Mouse (Mus musculus) bone marrow, adult 2 months (tissue): Measurements from ENCODE around the gene Emc4.

Source experiments
- CTCF ChIP-seq: fragments of 200-500 bp; IDR thresholded peaks from 2 replicates; pipeline ENCODE4 v1.5.1; 2011; ENCODE audit warnings: low read length, control low read depth; ENCODE audit not compliant: control insufficient read depth, insufficient read depth
- POLR2A ChIP-seq: fragments of 200-500 bp; IDR thresholded peaks from 2 replicates; pipeline ENCODE4 v1.6.1; 2011; ENCODE audit warnings: low read depth, mild to moderate bottlenecking, control low read depth, low read length, borderline replicate concordance; ENCODE audit not compliant: control insufficient read depth

- no peak for TF ChIP-seq CTCF
- TF ChIP-seq POLR2A = no peak
Measured at GRCm38 (mm10) chr2:112360781-112361169, 7.1 kb downstream of the Emc4 start.
